ENCODE assay signal across 17 mouse cellular contexts in the genomic region with DNA sequence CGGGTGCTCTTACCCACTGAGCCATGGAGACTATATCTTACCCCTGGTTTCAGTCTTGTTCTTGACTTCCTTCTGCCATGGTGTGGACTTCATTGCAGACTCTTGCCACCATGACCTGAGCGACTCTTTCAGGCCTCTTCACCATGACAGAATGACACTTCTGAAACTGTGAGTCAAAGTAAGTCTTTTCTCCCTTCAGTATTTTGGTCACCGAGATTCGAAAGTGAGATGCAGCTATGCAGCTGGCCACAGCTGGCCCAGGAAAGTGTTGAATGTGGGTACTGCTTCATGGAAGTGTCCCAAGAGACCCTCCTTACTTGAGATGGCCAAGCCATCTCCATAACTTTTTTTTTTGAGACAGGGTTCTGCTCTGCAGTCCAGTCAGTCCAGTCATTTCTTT. TPM values are rescaled to one million over a fixed set of nuclear protein-coding genes. Genes with fewer than 3 reads are reported as not detected.
DNase-seq lines count a peak whose midpoint lies in the region; TF ChIP-seq lines count a peak whose summit lies in the region.
"Had no signal": no experiment of that assay in that cellular context is flagged by ENCODE, and none has a peak within 500 bp of the region (broad histone marks: within the 10 kb centered on the region; RNA-seq: fewer than 3 reads in every experiment).

No protein-coding gene starts in this region.

- H3K4me2 ChIP-seq in CH12.LX (ENCODE audit: insufficient read depth, low read depth, poor library complexity, severe bottlenecking): no peak overlapping the region

- dilution Hi-C loops in CH12.LX (cut with MboI; ENCODE audit: extremely low pct_ligation_motif_present, extremely low pct_unique_long_range_greater_than_20kb, low sequenced_read_pairs): no loop called here

- TF ChIP-seq CTCF in CH12.LX (conservative IDR thresholded peaks at IDR 0.05 in 1 of 2, IDR thresholded peaks at IDR 0.05 in 1 of 2; ENCODE audit: low read depth in 2 of 2, low read length in 2 of 2): no peak

- peaks cover 3% of the 10 kb centered on the region for H3K9me3 ChIP-seq in CH12.LX (replicated peaks; ENCODE audit: low read length)
- H3K9me3 ChIP-seq: G1E had no signal

- TF ChIP-seq POLR2A in CH12.LX (IDR thresholded peaks at IDR 0.05; ENCODE audit: low read depth, low read length): no peak

- no peaks in the 10 kb centered on the region for H3K27me3 ChIP-seq in CH12.LX (replicated peaks)
- H3K27me3 ChIP-seq: Patski had no signal

- no peaks in the 10 kb centered on the region for H3K4me1 ChIP-seq in CH12.LX (ENCODE audit: control insufficient read depth in 1 of 2, insufficient read depth in 2 of 2)

- no peaks in the 10 kb centered on the region for H3K79me2 ChIP-seq in CH12.LX (replicated peaks; ENCODE audit: control insufficient read depth, extremely low read depth, insufficient read depth, poor library complexity, severe bottlenecking)

- DNase-seq in heart, adult 11 months: peak; percentile 36
- no peak for DNase-seq in heart, postnatal 10 days
- no peak for DNase-seq in CH12.LX (ENCODE audit: extremely low read depth)
- no peak for DNase-seq in left cerebral cortex, adult 11 months (ENCODE audit: low spot score)
- DNase-seq: adrenal gland, adult 2 months; adrenal gland, adult 8-10 months; adrenal gland, postnatal 10 days; adrenal gland, postnatal 14 days; adrenal gland, postnatal 25 days; adrenal gland, postnatal 36 days; B cell, adult 2 months; cerebellum, adult 11 months; cerebellum, adult 11-12 months; cerebellum, adult 18-20 months; cerebellum, adult 2 months had no signal

- TF ChIP-seq RAD21 in CH12.LX (IDR thresholded peaks at IDR 0.05; ENCODE audit: low read depth, low read length): no peak

- intact Hi-C loops in heart, postnatal 10 days (cut with DNase I): no loop called here

- H3K27ac ChIP-seq in CH12.LX (ENCODE audit: insufficient read depth, low read depth): no peak overlapping the region

- in situ Hi-C loops in CH12.LX (cut with MboI; ENCODE audit: low pct_ligation_motif_present, low pct_unique_long_range_greater_than_20kb, low sequenced_read_pairs): no loop called here

- H3K4me3 ChIP-seq in CH12.LX (replicated peaks in 1 of 3; ENCODE audit: low read depth in 2 of 3, low read length in 2 of 3, poor library complexity in 1 of 3): no peak overlapping the region

- peak; percentile 71 for TF ChIP-seq EP300 in CH12.LX (IDR thresholded peaks at IDR 0.05; ENCODE audit: low read length)

- H3K9ac ChIP-seq in CH12.LX (ENCODE audit: insufficient read depth, low read depth): no peak overlapping the region

- no peaks in the 10 kb centered on the region for H3K36me3 ChIP-seq in CH12.LX (replicated peaks in 1 of 2; ENCODE audit: control insufficient read depth in 1 of 2, insufficient read depth in 1 of 2, low read length in 1 of 2)
- H3K36me3 ChIP-seq: G1E had no signal

TF ChIP-seq in CH12.LX, 34 proteins besides CTCF, POLR2A, EP300 and RAD21:
- TF ChIP-seq IRF4 (IDR thresholded peaks at IDR 0.05; ENCODE audit: low read depth, low read length): peak; percentile 50; the same call in 1 of the 2 replicates
- TF ChIP-seq TBP (conservative IDR thresholded peaks at IDR 0.05; ENCODE audit: low read depth, low read length): peak; percentile 71
- no peak for TF ChIP-seq RCOR1 (conservative IDR thresholded peaks at IDR 0.05; ENCODE audit: low read depth, low read length)
- TF ChIP-seq TCF12 (IDR thresholded peaks at IDR 0.05; ENCODE audit: low read depth, low read length): peak; percentile 52
TF ChIP-seq in CH12.LX: peak in this region for 3.

RNA-seq across cellular contexts. Expression of a gene that starts 9.5 kb away (rescaled TPM):
- total RNA-seq in heart, postnatal 10 days (2021): 10 to 100 TPM; 57.0 to 67.0 TPM
- total RNA-seq in CH12.LX (2012; rRNA removed) (21.7 and 23.6 TPM in 2 replicates), CH12.LX (2014; rRNA removed) (16.2 and 16.6 TPM in 2 replicates)
- 28.9 and 34.3 TPM in 2 replicates for polyA plus RNA-seq in CH12.LX (2012; ENCODE audit: insufficient read length, low read depth)
